Mouse (Mus musculus) spleen, postnatal 0 days (tissue): ENCODE results near the gene Zfp719. TPM values are rescaled to one million over a fixed set of nuclear protein-coding genes. Genes with fewer than 3 reads are reported as not detected.

ENCODE experiments used
- polyA plus RNA-seq: library from polyadenylated mRNA; unstranded; fragments of >200 nt; fragmentation: Nextera tagmentation; extraction: Ambion mirVana; gene quantifications from 2 replicates; pipeline ENCODE4 v1.2.1, GENCODE M21; 2015

Zfp719 gene
- 1.9 and 2.9 TPM in 2 replicates for polyA plus RNA-seq

DNA sequence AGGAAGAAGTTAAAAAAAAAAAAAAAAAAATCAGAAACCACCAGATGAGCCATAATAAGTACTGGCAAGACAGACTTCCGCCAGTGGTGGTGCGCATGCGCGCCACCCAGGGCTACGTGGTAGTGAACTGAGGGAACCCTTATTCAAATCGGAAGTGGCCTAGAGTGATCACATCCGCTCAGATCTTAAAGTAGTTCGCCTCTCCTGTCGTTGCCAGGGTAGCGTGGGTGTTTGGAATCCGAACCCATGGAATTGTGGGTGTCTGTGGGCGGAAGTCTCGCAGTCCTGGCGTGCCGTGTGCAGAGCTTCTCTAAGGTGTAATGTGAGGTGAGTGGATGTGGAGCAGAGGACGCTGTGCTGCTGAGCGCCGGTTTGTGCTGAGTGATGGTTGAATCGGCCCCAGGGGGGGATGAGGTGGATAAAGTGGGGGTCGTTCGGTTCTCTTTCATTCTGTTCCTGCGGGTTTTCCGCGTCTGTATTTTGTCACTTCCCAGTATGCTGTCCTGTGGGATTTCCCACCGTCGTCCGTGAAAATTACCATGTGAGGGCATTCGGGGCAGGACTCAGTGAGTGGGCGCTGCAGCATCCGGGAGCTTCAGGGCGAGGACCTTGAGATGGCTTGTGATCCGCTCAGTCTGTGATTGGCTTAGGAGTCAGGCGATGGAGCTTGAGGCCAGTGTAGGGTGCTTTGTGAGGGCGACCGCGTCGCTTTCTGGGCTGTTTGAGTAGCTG lies at the start of gene Zfp719:
Gene Zfp719 (plus strand): TSS at position 171 of the 732 bp plus-strand sequence.

DNA sequence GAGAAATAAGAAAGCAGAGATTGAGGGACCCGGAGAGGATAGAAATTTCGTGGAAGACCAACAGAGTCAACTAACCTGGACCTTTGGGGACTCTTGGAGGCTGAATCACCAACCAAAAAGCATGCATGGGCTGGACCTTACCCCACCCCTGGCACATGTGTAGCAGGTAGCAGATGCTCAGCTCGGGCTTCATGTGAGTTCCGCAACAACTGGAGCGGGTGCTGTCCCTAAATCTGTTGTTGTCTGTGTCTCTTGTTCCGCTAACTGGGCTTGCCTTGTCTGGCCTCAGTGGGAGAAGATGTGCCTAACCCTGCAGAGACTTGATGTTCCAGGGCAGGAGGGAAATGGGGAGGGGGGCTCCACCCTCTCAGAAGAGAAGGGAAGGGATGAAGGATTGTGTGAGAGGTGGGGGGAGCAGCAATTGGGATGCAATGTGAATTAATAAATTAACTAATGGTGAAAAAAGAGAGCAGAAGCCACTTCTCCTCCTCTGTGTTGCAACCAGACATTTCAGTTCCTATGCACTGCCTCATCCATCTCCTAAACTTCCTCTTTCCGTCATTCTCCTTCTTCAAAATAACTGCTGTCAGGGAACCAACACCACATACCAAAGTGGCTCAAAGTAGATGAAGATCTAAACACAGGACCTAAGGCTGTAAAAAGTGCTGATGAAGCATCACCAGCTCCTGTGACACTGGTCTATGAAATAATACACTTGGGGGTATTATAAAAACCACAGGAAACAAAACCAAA lies 35.0 kb upstream of the Zfp719 start, which contains the start of gene Cd33:
Gene Cd33 (minus strand): TSS at position 204 of the 753 bp plus-strand sequence.

DNA sequence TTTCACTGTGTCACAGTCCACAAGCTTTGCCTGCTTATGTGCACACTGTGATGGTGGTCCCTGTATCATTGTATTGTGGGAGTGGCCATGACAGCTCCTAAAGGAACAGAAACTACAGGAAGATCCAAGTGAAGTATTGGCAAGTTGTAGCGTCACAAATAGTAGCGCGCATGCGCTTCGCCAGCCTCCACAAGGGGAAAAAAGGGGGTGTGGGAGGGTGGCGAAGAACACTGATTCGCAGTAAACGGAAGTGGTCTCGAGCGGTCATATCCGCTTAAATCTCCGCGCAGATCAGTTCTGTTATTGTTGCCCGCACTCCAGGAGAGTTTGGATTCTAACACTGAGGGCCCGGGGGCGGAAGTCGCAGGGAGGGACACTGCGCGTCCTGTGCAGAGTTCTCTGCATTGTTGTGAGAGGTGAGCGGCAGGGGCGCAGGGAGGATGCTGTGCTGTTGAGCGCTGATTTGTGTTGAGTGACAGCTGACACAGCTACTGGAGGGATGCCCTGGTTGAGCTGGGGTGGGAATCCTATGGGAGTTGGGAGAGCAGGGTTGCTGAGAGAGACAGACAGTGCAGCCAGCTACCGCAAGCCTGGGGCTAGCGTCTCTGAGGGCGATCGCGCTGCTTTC lies 17.3 kb upstream of the Zfp719 start, which contains the start of gene Zfp658:
Gene Zfp658 (plus strand): TSS at position 251 of the 628 bp plus-strand sequence.

GRCm38 (mm10) chr7:43606896-43607742 lies 27.7 kb downstream of the Zfp719 start, which contains the start of gene Zfp819:
Gene Zfp819 (plus strand): TSS chr7:43607169.

GRCm38 (mm10) chr7:43634500-43634899 lies 55.1 kb downstream of the Zfp719 start, which contains the start of gene Ceacam18:
Gene Ceacam18 (plus strand): TSS chr7:43634707.

Other genes with a start within 250 kb of the Zfp719 start
- 1.6 and 1.7 TPM in 2 replicates for gene Siglecf, start 228.3 kb upstream of the Zfp719 start, polyA plus RNA-seq
- 4.9 and 6.5 TPM in 2 replicates for gene Siglecg, start 171.4 kb upstream of the Zfp719 start, polyA plus RNA-seq
- gene Lim2, start 151.9 kb upstream of the Zfp719 start, polyA plus RNA-seq: not detected in 2 replicates
- gene Nkg7, start 142.5 kb upstream of the Zfp719 start, polyA plus RNA-seq: 33.2 and 49.1 TPM in 2 replicates
- not detected in 2 replicates for gene Cldnd2, start 138.8 kb upstream of the Zfp719 start, polyA plus RNA-seq
- gene Etfb, start 135.5 kb upstream of the Zfp719 start, polyA plus RNA-seq: 261 and 295 TPM in 2 replicates
- not detected in 2 replicates for gene Gm45233, start 135.5 kb upstream of the Zfp719 start, polyA plus RNA-seq
- 3.4 and 5.6 TPM in 2 replicates for gene Vsig10l, start 116.5 kb upstream of the Zfp719 start, polyA plus RNA-seq
- gene Iglon5, start 89.5 kb upstream of the Zfp719 start, polyA plus RNA-seq: not detected in 2 replicates
- gene 4931406B18Rik, start 73.7 kb upstream of the Zfp719 start, polyA plus RNA-seq: not detected in 2 replicates
- gene Cd33, start 35.2 kb upstream of the Zfp719 start, polyA plus RNA-seq: 20.9 and 29.8 TPM in 2 replicates
- 0.84 and 0.99 TPM in 2 replicates for gene Zfp658, start 17.4 kb upstream of the Zfp719 start, polyA plus RNA-seq
- not detected in 2 replicates for gene Zfp819, start 27.6 kb downstream of the Zfp719 start, polyA plus RNA-seq
- 0.17 and 0.32 TPM in 2 replicates for gene Ceacam18, start 55.1 kb downstream of the Zfp719 start, polyA plus RNA-seq
- gene Siglece, start 80.6 kb downstream of the Zfp719 start, polyA plus RNA-seq: 11.6 and 13.4 TPM in 2 replicates
- gene Ctu1, start 92.4 kb downstream of the Zfp719 start, polyA plus RNA-seq: 6.1 and 6.5 TPM in 2 replicates
- gene Klk14, start 110.8 kb downstream of the Zfp719 start, polyA plus RNA-seq: not detected in 2 replicates
- 0.21 TPM in 1 of 2 replicates, not detected in the other for gene Klk13, start 133.0 kb downstream of the Zfp719 start, polyA plus RNA-seq
- not detected in 2 replicates for gene Klk12, start 189.3 kb downstream of the Zfp719 start, polyA plus RNA-seq
- not detected in 2 replicates for gene Klk11, start 195.0 kb downstream of the Zfp719 start, polyA plus RNA-seq
- 2.0 and 2.6 TPM in 2 replicates for gene Klk10, start 201.4 kb downstream of the Zfp719 start, polyA plus RNA-seq
- not detected in 2 replicates for gene Klk9, start 212.3 kb downstream of the Zfp719 start, polyA plus RNA-seq
- gene Klk8, start 218.0 kb downstream of the Zfp719 start, polyA plus RNA-seq: 5.9 and 6.4 TPM in 2 replicates
- not detected in 2 replicates for gene Klk7, start 231.7 kb downstream of the Zfp719 start, polyA plus RNA-seq
- gene Klk6, start 244.9 kb downstream of the Zfp719 start, polyA plus RNA-seq: not detected in 2 replicates